Mouse (Mus musculus) R1 (cell line): Measurements from ENCODE around the gene Diablo.
A peak's percentile ranks its signal among the peaks of the same experiment; 100 is the strongest.

ENCODE experiments used
- DNase-seq: peaks from one replicate; pipeline ENCODE4 v3.0.0-alpha.2; 2018; ENCODE audit warnings: low read depth, low spot score

Diablo gene

GRCm38 (mm10) chr5:123507936-123508723 lies 15.8 kb downstream of the Diablo start:
- DNase-seq, result peak; percentile 94

GRCm38 (mm10) chr5:123501973-123502372 lies 22.0 kb downstream of the Diablo start:
- no peak for DNase-seq

- peak; percentile 44 for DNase-seq
Observed at GRCm38 (mm10) chr5:123499717-123500116, 24.3 kb downstream of the Diablo start.

- no peak for DNase-seq
Observed at GRCm38 (mm10) chr5:123489935-123490334, 34.0 kb downstream of the Diablo start.

GRCm38 (mm10) chr5:123489112-123489785 lies 34.7 kb downstream of the Diablo start, which contains the start of the genes Lrrc43 and Il31:
Gene Lrrc43, plus strand, starts transcription at chr5:123489305.
Gene Il31, minus strand, starts transcription at chr5:123489489.
- no peak for DNase-seq

- DNase-seq, result no peak
Observed at GRCm38 (mm10) chr5:123487659-123488395, 36.1 kb downstream of the Diablo start.

- DNase-seq, result no peak
Observed at GRCm38 (mm10) chr5:123473817-123474216, 50.2 kb downstream of the Diablo start.

- no peak for DNase-seq
Observed at GRCm38 (mm10) chr5:123470784-123471400, 53.1 kb downstream of the Diablo start.

GRCm38 (mm10) chr5:123464638-123465037 lies 59.3 kb downstream of the Diablo start:
- no peak for DNase-seq

- DNase-seq, result no peak
Observed at GRCm38 (mm10) chr5:123461420-123461819, 62.6 kb downstream of the Diablo start.
